Mouse (Mus musculus) olfactory bulb, adult 2 months (tissue): Measurements from ENCODE around the gene Afap1l2. TPM values are rescaled to one million over a fixed set of nuclear protein-coding genes. Genes with fewer than 3 reads are reported as not detected.

Experiments used
- H3K27ac ChIP-seq: fragments of 200-500 bp; 2 replicates; pipeline ENCODE4 v1.5.1; 2012; ENCODE audit warnings: low read depth, low read length; ENCODE audit not compliant: insufficient read depth
- H3K4me1 ChIP-seq: fragments of 200-500 bp; 2 replicates; pipeline ENCODE4 v1.6.1; 2012; ENCODE audit warnings: low read length; ENCODE audit not compliant: control insufficient read depth, insufficient read depth
- H3K4me3 ChIP-seq: fragments of 200-500 bp; 2 replicates; pipeline ENCODE4 v1.5.1; 2012; ENCODE audit warnings: mild to moderate bottlenecking, low read depth, low read length, moderate library complexity; ENCODE audit not compliant: insufficient read depth
- CTCF ChIP-seq: fragments of 200-500 bp; IDR thresholded peaks from 2 replicates; pipeline ENCODE4 v1.5.1; 2012; ENCODE audit warnings: low read depth, mild to moderate bottlenecking, low read length, moderate library complexity; ENCODE audit not compliant: insufficient read depth
- POLR2A ChIP-seq: fragments of 200-500 bp; IDR thresholded peaks from 2 replicates; pipeline ENCODE4 v1.6.1; 2012; ENCODE audit warnings: mild to moderate bottlenecking, low read depth, low read length, moderate library complexity; ENCODE audit not compliant: insufficient read depth
- WGBS: fragments of 180-500 bp; shearing (Covaris S2); methylation state at CpG from one replicate; pipeline ENCODE4 v1.1.7; 2018; 5-methylcytosine and 5-hydroxymethylcytosine counted together
- polyA plus RNA-seq: library from polyadenylated mRNA; stranded (reverse); fragments of >200 nt; gene quantifications from 2 replicates; pipeline ENCODE4 v1.2.4, GENCODE M21; 2012; ENCODE audit warnings: low replicate concordance; ENCODE audit not compliant: missing spikeins, insufficient read depth, insufficient read length

The Afap1l2 gene
- polyA plus RNA-seq, result not detected in 2 replicates

GRCm38 (mm10) chr19:57007781-57008710 lies at the start of gene Afap1l2:
Gene Afap1l2 (minus strand): TSS chr19:57008228.
- H3K27ac ChIP-seq, result no peak within 1 kb of the TSS

GRCm38 (mm10) chr19:57057568-57057967 lies 49.5 kb upstream of the Afap1l2 start:
- Histone ChIP-seq H3K4me3 (no peak overlapping the region), H3K27ac (no peak overlapping the region), H3K4me1 (peaks cover 2% of the 10 kb centered on the region; the same call in 1 of the 2 replicates)
- 97% methylated on average over 2 of the region's 2 CpGs for WGBS
- TF ChIP-seq POLR2A (no peak), CTCF (no peak)

More at GRCm38 (mm10) chr19:57007781-57008710, at the start of gene Afap1l2:
- H3K4me1 ChIP-seq, result peaks cover 17% of the 10 kb centered on the region
- peak within 1 kb of the TSS; percentile 36 for H3K4me3 ChIP-seq
- WGBS, result 2% methylated on average over 68 of the region's 68 CpGs
- TF ChIP-seq POLR2A, result no peak
- TF ChIP-seq CTCF, result no peak

- 55% methylated on average over 16 of the region's 16 CpGs for WGBS
- Histone ChIP-seq H3K4me3 (no peak overlapping the region), H3K27ac (no peak overlapping the region), H3K4me1 (peaks cover 2% of the 10 kb centered on the region; the same call in 1 of the 2 replicates)
- TF ChIP-seq POLR2A, result no peak
- no peak for TF ChIP-seq CTCF
Measured at GRCm38 (mm10) chr19:57055215-57056120, 47.4 kb upstream of the Afap1l2 start.

- WGBS, result 72% methylated on average over 8 of the region's 8 CpGs
- H3K4me3 ChIP-seq, result no peak overlapping the region
- no peak for TF ChIP-seq CTCF
- no peak for TF ChIP-seq POLR2A
- H3K27ac ChIP-seq, result no peak overlapping the region
- peaks cover 2% of the 10 kb centered on the region; the same call in 1 of the 2 replicates for H3K4me1 ChIP-seq
Measured at GRCm38 (mm10) chr19:57052959-57053358, 44.9 kb upstream of the Afap1l2 start.

GRCm38 (mm10) chr19:57052016-57052415 lies 44.0 kb upstream of the Afap1l2 start:
- peaks cover 2% of the 10 kb centered on the region; the same call in 1 of the 2 replicates for H3K4me1 ChIP-seq
- WGBS, result 96% methylated on average over 7 of the region's 7 CpGs
- no peak overlapping the region for H3K4me3 ChIP-seq
- no peak for TF ChIP-seq CTCF
- no peak for TF ChIP-seq POLR2A
- H3K27ac ChIP-seq, result no peak overlapping the region

- TF ChIP-seq POLR2A, result no peak
- no peak for TF ChIP-seq CTCF
- WGBS, result 65% methylated on average over 16 of the region's 16 CpGs
- no peak overlapping the region for H3K27ac ChIP-seq
- no peaks in the 10 kb centered on the region for H3K4me1 ChIP-seq
- no peak overlapping the region for H3K4me3 ChIP-seq
Measured at GRCm38 (mm10) chr19:57049592-57050090, 41.6 kb upstream of the Afap1l2 start.

GRCm38 (mm10) chr19:57047671-57048320 lies 39.8 kb upstream of the Afap1l2 start:
- Histone ChIP-seq H3K4me3 (no peak overlapping the region), H3K4me1 (no peaks in the 10 kb centered on the region), H3K27ac (no peak overlapping the region)
- no peak for TF ChIP-seq CTCF
- no peak for TF ChIP-seq POLR2A
- WGBS, result 68% methylated on average over 9 of the region's 9 CpGs

- Histone ChIP-seq H3K27ac (no peak overlapping the region), H3K4me3 (no peak overlapping the region), H3K4me1 (no peaks in the 10 kb centered on the region)
- WGBS, result 61% methylated on average over 6 of the region's 6 CpGs
- TF ChIP-seq POLR2A, result no peak
- peak; percentile 30; the same call in 1 of the 2 replicates for TF ChIP-seq CTCF
Measured at GRCm38 (mm10) chr19:57039258-57039657, 31.2 kb upstream of the Afap1l2 start.
